Mouse (Mus musculus): ENCODE results near the gene Emp1. TPM values are rescaled to one million over a fixed set of nuclear protein-coding genes. Genes with fewer than 3 reads are reported as not detected.

The Emp1 gene
- total RNA-seq, 1 experiment from 2014 or later = 62.6 TPM

DNA sequence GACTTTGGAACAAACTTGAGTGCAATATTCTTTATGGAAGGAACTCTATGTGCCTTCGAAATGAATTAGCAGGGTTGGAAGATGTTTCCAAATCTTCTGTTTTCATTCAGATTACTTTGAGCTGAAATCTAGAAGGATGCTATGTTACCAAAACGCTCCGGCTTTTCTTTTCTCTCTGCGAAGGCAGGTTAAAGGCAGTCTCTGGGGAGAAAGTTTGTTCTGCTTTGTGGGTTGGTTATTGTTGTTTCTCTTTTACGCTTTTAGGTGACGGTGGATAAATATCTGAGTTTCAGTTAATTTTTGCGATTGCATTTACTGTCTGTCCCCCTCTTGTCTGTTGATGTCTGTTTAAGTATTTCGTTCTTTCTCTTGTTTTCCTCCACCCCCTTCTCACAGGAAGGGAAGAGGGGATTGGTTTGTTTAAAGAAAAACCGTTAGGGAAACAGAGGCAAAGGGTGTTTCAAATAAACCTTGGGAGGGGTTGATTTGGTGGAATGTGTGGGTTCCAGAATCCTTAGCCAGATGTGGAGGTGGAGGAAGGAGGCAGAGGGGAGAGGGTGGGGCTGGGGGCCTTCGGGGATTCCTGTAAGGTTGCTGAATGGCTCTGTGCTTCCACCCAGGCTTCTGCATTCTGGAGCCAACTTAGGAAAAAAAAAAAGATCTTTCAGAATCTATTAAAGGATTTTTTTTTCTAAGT lies 1.1 kb downstream of the Emp1 start:
- no peak for DNase-seq

DNA sequence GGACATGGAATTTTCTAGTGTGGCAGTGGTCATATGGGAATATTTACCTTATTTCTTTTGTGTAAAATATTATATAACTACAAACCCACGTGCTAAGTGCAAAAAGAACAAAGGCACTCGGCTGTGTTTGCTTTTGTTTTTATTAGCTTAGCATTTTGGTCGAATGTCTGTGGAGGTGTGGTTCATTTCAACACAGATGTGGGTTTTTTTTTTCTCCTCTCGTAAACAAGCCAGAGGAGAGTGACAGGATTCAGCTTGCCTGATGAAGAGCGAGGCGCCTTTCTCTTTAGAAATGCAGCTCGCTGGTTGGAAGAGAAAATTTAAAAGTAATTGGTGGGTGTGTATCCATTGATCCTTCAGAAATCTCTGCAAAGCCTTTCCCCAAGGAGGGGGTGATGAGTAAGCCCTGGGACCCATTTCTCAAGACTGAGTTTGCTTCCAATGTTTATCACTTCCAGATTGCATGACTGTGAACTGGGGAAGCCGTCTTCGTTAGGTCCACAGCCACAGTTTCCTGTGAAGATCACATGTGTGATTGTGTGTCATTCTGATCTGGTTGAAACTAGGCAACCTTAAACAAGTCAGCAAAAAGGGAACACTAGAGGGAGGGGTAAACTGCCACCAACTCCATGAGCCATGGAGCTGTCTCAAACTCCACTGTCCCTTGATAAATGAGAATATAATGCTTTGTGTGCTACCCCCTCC lies 1.8 kb downstream of the Emp1 start:
- no peak for DNase-seq

DNA sequence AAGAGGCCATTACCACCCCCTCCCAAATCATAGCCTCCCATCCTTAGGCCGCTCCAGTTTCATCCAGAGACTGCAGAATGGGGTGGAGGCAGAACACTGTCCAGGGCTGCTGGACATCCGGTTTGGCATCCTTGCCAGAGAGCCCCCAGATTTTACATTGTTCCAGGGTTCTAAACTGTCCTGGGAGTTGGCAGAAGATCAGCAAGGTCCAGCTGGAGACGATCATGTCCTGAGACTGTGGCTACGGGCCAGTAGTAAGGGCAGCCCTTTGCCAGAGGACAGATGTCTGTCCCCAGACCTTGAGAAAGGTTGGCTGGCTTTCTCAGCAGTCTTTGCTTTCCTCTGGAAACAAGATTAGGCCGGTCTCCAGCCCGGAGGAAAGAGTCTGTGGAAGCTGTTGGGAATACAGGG lies 2.6 kb downstream of the Emp1 start:
- DNase-seq = peak; percentile 73

DNA sequence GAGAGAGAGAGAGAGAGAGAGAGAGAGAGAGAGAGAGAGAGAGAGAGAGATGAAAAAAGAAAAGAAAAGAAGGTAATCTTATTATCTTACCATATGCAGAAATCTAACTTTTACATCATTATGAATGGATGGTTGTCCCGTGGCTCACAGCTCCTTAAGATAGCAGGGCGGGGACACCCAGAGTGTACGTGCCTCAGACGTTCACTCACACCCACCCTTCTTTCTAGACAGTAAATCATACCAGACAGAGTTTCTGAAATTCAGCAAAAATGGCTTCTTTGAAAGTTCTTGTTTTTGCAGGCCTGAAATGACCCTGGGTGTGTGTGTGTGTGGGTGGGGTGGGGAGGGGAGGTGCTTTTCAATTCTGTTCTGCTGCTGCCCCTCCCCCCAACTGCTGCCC lies 3.3 kb downstream of the Emp1 start:
- DNase-seq = no peak

DNA sequence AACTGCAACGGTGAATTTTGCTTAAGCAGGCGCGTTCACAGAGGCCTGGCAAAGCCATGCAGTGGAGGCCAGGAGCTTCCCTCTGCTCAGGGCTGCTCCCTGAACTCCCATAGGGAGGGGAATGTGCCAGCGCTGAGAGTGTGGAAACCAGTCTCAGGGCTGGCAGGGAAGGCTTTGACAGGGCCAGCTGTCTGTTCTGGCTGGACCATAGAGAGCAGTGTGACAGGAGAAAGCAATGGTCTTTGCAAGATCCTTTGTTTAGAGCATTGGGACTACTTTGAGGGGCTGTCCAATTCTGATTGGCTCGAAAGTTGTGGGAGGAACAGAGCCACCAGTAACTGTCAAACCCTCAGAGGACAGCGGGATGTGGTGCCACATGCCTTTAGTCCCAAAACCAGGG lies 5.9 kb downstream of the Emp1 start:
- DNase-seq = peak; percentile 65

DNA sequence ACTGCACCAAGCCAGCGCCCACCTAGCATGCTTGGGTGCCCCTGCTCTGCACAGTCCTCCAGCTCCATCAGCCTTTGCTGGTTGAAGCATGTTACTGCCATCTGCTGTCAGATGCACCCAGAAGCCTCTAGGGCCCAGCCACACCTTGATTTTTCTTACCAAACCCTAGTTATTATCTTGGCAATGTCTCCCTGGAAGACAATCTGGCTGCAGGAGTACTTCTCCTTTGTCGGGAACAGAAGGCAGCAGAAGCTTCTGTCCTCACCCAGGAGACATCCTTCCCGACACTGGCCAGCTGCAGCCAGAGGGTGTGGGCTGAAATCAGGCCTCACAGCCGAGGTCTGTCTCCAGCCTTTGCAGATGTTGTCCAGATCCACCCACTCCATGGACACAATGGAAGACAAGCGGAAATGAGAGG lies 7.2 kb downstream of the Emp1 start:
- peak; percentile 31 for DNase-seq

DNA sequence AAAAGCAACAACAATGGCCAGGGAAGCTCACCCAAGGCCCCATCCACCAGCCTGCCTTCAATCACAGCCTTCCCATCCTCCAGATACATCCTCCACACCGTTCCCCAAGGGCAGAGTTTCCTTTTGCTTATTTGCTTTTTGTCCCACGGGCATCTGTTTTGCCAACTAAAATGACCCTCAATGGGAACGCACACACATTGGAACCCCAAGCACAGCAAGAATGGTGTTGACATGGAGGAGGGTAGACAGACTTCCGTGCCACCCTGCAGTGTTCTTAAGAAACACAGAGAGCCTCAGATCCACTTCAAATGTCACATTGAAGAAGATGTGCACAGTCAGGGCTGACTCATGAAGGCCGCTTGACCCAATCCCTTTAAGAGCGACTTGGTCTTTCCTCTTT lies 8.6 kb downstream of the Emp1 start:
- DNase-seq = no peak

DNA sequence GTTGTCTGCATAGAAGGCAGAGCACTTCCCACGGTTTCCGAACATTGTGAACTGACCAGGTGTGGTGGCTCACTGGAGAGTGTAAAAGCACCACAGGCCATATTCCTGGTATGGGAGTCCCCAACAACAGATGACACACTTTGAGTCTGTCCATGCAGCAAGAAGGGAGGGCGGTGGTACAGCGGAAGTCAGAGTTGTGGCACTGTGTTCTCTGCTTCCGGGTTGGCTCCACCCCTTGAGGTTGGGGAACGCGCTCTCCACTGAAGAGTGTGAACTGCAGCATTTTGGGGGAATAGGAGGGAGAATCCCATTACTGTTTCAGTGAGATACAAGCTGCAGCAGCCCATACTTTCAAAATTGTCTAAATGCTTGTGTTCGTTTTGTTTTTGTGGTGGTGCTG lies 11.0 kb downstream of the Emp1 start:
- DNase-seq = no peak

DNA sequence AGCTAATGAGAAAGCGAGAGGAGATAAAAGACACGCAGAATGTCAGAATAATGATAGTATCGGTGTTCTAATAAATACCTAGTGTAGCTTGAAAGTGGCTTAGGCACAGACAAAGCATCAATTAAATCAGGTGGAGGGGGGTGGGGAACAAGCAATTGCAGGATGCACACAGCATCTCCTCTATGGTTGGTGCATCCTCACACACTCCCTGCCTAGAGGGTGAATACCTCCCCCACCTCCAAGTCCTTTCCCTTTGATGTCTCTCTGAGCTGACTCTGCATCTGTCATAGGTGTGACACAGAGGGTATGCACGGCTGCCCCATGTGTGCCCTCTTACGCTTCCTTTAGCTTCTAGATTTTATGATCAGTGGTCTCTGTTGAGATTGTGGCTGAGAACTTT lies 13.5 kb downstream of the Emp1 start:
- no peak for DNase-seq

DNA sequence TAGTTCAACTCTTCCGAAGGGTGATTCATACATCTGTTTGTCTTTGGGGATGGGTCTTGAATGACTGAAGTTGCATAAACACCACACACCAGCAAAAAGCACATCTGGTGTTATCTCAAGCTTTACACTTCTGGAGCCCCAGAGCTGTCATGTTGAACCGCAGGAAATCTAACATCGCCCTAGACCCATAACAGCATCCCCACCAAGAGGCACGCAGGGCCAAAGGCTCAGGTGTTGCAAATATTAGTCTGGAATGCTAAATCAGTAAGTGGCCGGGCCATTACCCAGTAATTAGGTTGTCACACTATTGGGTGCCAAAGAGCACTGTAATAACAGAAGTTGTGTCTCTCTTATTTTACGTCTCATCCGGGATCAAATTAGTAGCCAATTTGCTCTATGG lies 13.9 kb downstream of the Emp1 start:
- DNase-seq = no peak

DNA sequence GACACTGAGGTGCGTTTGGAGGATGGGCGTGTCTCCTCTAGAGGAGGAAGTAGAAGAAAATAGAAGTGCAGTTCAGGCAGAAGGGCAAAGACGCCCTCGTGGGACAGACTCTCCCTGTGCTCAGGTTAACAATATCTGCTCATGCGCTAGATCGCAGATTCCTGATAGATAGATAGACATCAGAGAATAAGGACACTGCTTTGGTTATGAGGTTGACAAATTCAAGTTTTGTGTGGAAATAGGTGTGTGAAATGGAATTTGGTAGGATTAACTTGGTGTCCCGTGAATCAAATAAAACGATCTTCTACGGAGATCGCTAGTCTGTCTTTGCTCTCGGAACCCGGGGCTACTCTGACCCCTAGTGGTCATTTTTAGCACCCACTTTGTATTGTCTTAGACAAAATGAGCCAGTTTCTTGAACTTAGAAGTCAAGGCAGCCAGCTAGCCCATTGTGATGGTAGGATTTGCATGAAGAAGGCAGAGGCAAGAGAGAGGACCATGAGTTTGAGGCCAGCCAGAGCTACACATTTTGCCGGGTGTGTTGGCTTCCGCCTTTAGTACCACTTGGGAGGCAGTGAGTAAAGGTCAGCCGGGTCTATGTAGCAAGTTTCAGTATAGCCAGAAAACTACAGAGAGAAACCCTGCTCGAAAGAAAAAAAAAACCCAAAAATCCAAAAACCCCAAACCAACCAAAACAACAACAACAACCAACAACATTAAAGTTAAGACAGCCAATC lies 15.4 kb downstream of the Emp1 start:
- DNase-seq = peak; percentile 77

DNA sequence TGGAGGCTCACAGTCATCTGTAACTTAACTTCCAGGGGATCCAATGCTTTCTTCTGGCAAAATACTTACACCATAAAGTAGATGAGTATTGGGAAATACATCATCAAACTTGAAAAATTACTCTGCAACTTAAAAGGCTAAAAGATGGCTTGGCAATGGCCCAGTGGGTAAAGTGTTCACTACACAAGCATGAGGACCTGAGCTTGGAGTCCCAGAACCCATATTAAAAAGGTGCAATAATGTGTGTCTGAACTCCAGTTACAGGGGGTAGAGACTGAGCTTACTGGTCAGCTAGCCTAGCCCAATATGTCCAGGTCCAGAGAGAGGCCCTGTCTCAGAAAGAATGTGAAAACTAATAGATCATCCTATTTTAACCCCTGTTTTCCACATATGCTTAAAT lies 21.6 kb downstream of the Emp1 start:
- DNase-seq = no peak

DNA sequence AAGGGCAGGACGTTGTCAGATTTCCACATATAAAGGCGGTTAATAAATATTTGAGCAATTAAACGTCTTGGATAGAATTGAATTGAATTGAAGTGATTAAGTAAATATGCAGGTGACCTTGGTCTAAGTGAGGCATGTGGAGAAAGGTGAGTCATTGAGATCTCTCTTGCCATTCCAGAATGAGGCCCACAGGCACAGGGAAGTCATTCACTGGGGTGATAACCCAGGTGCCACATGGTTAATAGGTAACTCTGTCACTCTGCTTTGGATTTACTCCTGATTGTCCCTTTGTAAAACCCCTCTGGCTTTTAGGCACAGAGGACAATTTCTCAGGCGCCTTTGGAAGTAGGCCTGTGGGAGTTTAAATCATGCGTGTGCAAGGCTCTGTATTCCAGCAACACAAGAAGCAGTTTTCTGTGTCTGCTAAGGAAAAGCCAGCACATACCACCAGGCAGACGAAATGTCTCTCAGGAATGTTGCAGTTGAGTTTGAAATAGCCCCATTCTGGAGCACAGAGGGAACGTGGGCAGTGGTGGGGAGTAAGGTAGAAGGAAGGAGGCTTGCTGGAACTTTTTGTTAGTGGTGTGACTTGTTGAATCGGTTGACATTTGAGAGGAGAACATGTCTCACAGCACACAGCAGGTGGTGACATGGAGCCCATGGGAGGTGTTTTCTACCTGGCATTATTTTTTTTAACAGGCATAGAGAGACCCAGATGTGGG lies 23.6 kb downstream of the Emp1 start:
- DNase-seq = no peak

DNA sequence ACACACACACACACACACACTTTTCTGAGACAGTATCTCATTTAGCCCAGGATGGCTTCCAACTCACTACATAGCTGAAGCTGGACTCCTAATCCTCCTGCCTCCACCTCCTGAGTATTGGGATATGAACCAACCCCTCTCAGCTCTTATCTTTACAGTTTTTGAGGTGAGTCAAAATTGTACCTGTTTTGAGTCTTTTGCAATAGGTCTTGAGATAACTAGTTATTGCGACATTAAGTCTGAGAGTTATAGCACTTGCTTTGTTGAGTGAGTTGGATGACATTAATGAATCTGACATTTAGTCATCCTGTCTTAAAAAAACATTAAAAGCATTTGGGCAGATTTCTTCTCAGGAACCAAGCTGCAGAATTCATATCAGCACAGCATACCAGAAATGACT lies 25.3 kb downstream of the Emp1 start:
- DNase-seq = no peak

DNA sequence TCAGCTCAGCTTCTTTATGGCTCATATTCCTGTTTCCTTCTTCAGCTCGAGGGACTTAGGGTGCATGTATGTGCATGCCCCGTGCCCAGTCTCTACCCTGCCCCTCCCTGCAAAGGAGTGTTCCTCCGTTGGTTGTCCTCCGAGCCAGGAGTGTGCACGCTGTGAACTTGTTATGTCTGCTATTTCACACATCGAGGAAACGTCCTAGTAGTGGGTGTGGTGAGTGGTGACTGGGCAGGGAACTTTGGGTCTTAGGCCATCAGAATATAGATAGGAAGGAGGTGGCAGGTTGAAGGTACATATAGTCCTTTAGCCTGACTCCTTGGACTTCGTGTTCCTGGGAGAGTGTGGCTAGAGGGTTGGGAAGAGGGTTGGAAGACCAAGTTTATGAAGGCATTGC lies 26.4 kb downstream of the Emp1 start:
- no peak for DNase-seq

DNA sequence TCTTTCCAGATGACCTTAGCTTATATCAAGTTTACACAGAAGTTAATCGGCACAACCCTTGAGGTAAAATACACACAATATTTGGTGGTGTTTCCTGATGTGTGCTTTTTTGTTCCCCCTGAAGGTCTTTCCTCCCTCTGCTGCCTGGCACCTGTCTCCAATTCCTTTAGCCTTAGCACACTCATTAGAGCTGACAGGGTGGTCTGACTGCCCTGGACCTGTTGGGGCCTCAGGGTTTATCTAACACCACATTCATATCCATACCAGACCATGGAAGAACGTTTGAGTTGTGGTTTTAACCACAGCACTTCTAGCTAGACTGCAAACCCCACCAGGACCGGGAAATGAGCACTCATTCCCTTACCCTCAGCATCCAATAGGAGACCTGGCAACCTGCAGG lies 28.1 kb downstream of the Emp1 start:
- no peak for DNase-seq

DNA sequence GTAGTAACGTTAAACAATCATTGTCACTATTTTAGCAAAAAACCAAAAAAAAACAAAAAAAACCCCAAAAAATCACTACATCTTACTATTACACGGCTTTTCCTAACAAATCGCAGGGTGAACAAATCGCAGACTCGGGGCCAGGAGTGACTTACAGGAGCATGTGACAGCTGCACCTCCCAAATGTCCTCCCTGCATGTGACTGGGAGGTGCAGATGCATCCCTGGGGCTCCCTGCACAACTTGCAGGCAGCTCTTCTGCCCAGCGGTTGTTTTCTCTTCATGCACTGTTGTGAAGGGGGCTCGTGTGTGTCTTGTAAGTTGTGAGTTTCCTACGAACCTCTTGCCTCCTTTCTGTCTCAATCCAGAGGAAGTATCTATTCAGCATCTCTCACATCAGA lies 33.0 kb downstream of the Emp1 start:
- no peak for DNase-seq

DNA sequence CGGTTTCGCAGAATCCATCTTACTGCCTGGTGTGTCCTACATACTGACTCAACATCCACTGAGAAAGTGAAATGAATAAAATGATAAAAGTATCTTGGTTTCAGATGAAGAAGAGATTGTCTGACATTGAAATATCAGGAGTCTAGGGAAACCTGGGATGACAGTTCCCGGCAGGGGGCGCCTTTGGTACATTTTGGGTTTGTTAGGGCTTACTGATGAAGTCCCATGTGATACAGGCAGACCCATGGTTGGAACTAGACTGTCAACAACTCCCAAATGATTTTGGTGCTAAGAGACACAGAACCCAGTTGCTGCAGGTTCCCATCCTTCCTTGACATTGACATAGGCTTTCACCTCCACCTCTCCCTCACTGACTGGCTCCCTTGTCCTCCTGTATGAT lies 34.7 kb downstream of the Emp1 start:
- DNase-seq = no peak

DNA sequence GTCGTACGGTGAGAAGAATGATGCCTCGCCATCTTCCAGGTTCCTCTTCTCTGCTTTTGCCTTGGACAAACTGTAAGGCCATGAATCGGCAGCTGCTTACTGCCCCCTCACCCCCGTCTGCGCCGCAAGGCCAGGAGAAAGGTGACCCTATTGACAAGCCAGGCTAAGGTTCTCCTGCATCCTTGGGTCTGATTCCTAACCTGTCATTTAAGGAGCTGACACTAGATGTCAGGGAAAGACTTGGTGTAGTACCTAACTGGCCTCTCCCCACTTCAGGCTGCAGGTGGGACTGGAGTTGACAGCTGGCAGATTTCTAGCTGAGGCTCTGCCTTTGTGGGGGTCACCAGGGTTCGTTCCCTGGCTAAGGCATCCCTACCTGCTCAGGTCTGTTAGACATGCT lies 35.4 kb downstream of the Emp1 start:
- no peak for DNase-seq

DNA sequence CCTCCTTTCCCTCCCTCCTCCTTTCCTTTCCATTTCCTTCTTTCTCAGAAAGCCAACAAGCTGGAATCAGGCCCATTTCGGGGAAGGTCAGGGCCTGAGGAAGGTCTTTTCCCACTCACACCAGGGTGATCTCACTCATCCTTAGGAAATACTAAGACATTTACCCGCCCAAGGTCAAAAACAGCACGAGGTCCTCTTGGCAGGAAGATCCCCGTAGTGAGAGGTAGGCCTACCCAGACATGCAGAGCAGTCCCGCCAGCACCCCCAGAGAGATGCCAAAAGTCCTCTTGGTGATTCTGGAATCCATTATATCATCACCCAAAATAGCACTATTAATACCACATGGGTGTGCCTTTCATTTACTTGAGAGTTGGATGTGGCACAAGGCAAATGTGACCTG lies 36.5 kb downstream of the Emp1 start:
- DNase-seq = peak; percentile 71

DNA sequence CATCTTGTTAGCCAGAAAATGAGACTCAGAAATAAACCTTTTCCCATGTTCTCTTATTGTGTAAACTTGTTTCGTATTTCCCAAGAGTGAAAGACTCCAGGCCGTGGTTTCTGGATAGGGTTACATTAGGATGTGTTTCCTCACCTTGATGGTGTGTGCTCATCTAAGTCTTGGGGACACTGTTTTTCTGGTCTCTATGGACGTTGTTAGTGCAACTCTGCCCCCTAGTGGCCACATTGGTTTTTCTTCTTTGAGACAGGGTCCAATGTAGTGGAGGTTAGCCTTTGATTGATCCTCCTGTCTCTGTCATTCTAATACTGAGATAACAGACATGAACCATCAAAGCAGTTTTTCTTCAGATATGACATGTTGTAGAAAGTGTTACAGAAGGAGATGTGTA lies 38.0 kb downstream of the Emp1 start:
- DNase-seq = peak; percentile 73

DNA sequence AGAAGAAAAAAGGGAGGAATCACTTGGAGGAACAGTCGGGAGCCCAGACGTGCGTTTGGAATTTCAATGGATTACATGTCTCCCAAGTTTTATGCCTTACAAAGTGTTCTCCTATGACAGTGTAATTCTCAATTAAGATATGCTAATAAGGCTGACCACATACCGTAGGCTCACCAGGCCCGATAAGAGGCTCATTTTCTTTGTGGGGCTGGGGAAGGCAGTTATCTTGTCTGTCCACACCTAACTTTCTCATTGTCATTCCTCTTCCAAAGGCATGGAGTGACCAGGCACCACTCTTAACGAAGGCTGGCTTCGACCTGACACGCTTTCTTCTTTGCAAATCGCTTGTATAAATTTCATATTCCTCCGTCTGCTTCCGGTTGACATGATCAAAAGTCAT lies 42.7 kb downstream of the Emp1 start:
- DNase-seq = no peak

DNA sequence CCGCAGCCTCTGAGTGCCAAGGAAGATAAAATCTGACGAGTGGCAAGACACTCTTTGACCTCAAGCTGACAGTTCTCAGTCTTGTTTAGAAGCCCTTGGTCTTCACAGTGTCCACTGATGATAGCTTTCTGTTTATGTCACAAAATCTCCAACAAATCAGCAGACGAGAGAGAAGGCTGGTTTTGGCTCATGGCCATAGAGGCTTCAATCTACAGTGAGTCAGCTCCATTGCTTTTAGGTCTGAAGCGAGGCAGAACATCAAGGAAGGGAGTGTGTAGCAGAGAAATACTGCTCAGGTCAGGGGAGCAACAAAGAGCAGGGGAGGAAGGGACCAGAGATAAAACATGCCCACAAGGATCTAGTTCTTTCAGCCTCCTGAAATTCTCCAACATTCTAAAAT lies 45.0 kb downstream of the Emp1 start:
- peak; percentile 23 for DNase-seq
